Mouse (Mus musculus) liver, embryonic 14.5 days (tissue): ENCODE measurements at regions not wholly inside any gene's neighbourhood (a gene's known extent, or its start where the extent isn't known, plus 50 kb on each side); places are given as distances from the start of the nearest gene placed in this dataset.

Source experiments
- ATAC-seq: fragments of 200-750 bp; cut with Nextera tagmentation; 2 replicates; pipeline ENCODE4 v1.8.0; 2017; ENCODE audit warnings: moderate number of reproducible peaks, mild to moderate bottlenecking, moderate library complexity; ENCODE audit not compliant: insufficient read depth
- DNase-seq, 3 experiments: peaks; one replicate each; pipeline ENCODE4 v3.0.0-alpha.2; 2012 to 2013; ENCODE audit warnings: low read depth in 3 of 3, low spot score in 3 of 3
- H3K27ac ChIP-seq: fragments of 300-500 bp; sonication (generic); 2 replicates; pipeline ENCODE4 v1.5.1; 2014; ENCODE audit warnings: moderate library complexity, mild to moderate bottlenecking, control low read depth, inconsistent platforms
- H3K27me3 ChIP-seq: fragments of 300-500 bp; sonication (generic); 2 replicates; pipeline ENCODE4 v1.6.1; 2014; ENCODE audit warnings: mild to moderate bottlenecking, low read length, moderate library complexity; ENCODE audit not compliant: control insufficient read depth, insufficient read depth
- H3K36me3 ChIP-seq: fragments of 300-500 bp; sonication (generic); replicated peaks from 2 replicates; pipeline ENCODE4 v1.6.1; 2014; ENCODE audit warnings: low read depth; ENCODE audit not compliant: control insufficient read depth, insufficient read depth
- H3K4me1 ChIP-seq, 2 experiments: fragments of 200-500 bp in 1 of 2; fragments of 300-500 bp in 1 of 2; sonication (generic) in 1 of 2; replicated peaks; 2 replicates each; pipeline ENCODE4 v1.6.1; 2012 to 2014; ENCODE audit warnings: antibody characterized with exemption in 1 of 2, inconsistent platforms in 1 of 2, low read length in 1 of 2; ENCODE audit not compliant: control insufficient read depth in 2 of 2, insufficient read depth in 2 of 2
- H3K4me2 ChIP-seq: fragments of 300-500 bp; sonication (generic); 2 replicates; pipeline ENCODE4 v1.6.1; 2014; ENCODE audit warnings: low read depth, mild to moderate bottlenecking, control low read depth, moderate library complexity
- H3K4me3 ChIP-seq, 2 experiments: fragments of 200-500 bp in 1 of 2; fragments of 300-500 bp in 1 of 2; sonication (generic) in 1 of 2; 2 replicates each; pipeline ENCODE4 v1.5.1; 2012 to 2014; ENCODE audit warnings: low read depth in 2 of 2, low read length in 2 of 2, mild to moderate bottlenecking in 2 of 2, control low read depth in 1 of 2, inconsistent platforms in 1 of 2, moderate library complexity in 1 of 2; ENCODE audit not compliant: insufficient read depth in 1 of 2
- H3K9ac ChIP-seq: fragments of 300-500 bp; sonication (generic); replicated peaks from 2 replicates; pipeline ENCODE4 v1.6.1; 2014; ENCODE audit warnings: mild to moderate bottlenecking, control low read depth, moderate library complexity
- H3K9me3 ChIP-seq: fragments of 300-500 bp; sonication (generic); 2 replicates; pipeline ENCODE4 v1.6.1; 2016; ENCODE audit warnings: low read length, mixed read lengths; ENCODE audit not compliant: control insufficient read depth
- CTCF ChIP-seq: IDR thresholded peaks from 2 replicates; pipeline ENCODE4 v1.5.1; 2016; ENCODE audit warnings: antibody characterized with exemption, low read depth, control low read depth
- EP300 ChIP-seq: IDR thresholded peaks from 2 replicates; pipeline ENCODE4 v1.6.1; 2016; ENCODE audit warnings: antibody characterized with exemption, low read depth
- WGBS: fragments of 180-500 bp; shearing (Covaris S2); extraction: QIAGEN DNeasy Blood & Tissue Kit; methylation state at CpG from one replicate; pipeline ENCODE4 v1.1.7; 2014; ENCODE audit not compliant: insufficient replicate concordance; 5-methylcytosine and 5-hydroxymethylcytosine counted together

DNA sequence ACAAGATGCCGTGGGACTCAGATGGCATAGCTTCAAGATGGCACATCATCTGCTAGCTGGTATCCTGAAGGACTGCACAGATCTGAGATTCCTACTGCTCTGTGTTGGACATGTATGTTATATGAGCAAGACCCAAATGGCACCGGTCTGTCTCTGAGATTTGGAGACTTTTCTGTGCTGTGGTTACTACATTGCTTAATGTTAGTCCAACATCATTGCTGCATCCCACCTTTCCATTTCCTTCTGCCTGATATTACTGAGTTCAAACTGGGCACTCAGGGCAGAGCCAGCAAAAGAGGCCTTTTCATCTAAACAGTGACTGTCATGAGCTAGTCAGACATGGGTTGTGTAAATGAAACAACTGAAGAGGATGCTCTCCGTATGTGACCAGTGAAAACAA lies 383.3 kb downstream of the Rps24 start:
- TF ChIP-seq EP300: no peak
- no peak for TF ChIP-seq CTCF
- H3K4me3 ChIP-seq: no peak overlapping the region

DNA sequence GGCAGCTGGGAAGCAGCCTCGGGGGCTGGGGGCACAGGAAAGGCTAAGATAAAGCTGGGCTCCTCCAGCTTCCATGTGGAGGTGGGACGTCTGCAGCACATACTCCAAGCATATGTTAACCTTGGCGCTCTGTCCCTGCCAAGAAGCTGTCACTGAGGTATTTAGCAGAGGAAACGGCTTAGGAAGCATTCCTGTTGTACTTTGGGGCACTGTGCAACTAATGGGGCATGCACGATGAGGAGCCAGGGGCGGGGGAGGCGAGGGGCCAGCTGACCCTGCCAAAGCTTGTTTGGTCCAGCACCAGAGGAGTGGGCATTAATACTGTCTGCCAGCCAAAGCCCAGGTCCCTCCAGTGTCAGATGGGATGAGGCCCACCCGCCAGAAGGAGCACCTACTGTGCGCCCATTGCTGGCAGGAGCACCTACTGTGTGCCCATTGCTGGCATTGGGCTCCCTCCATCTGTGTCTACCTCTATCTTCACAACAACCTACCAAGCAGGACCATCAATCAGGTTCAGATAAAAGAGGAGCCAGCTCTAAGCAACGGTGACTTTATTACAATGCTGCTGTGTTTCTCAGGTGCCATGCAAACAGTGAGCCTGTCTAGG lies 384.6 kb downstream of the Rps24 start:
- WGBS: 56% methylated on average over 10 of the region's 10 CpGs
- Histone ChIP-seq H3K4me1 (no peaks in the 10 kb centered on the region), H3K4me3 (no peak overlapping the region), H3K9me3 (no peaks in the 10 kb centered on the region), H3K9ac (no peak overlapping the region), H3K36me3 (no peaks in the 10 kb centered on the region), H3K4me2 (no peak overlapping the region), H3K27ac (no peak overlapping the region), H3K27me3 (no peaks in the 10 kb centered on the region)
- TF ChIP-seq EP300 (no peak), CTCF (no peak)
- DNase-seq: no peak
- ATAC-seq: no peak

More for the DNA sequence above, 383.3 kb downstream of the Rps24 start:
- Histone ChIP-seq H3K4me1 (no peaks in the 10 kb centered on the region), H3K9me3 (no peaks in the 10 kb centered on the region), H3K27me3 (no peaks in the 10 kb centered on the region), H3K4me2 (no peak overlapping the region), H3K36me3 (no peaks in the 10 kb centered on the region), H3K9ac (no peak overlapping the region), H3K27ac (no peak overlapping the region)
- DNase-seq (no peak), ATAC-seq (no peak)
- WGBS: 69% methylated on average over 3 of the region's 3 CpGs

DNA sequence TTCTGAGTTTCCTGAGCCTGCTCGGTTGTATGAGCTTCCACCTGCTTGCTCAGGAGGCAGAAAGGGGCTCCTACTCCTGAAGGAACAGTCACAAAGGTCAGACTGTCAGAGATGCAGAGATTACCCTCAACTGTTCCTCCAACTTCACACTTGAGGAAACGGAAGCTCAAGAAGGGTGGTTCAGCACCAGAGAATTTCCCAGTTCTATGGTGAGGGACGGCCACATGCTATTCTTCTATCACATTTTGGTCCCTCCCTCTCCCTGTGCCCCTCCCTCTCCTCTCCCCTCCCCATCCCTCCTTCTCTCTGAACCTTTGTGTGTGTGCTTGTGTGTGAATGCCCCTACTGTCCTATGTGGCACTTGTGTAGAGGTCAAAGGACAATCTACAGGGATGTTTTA lies 386.0 kb downstream of the Rps24 start:
- H3K4me1 ChIP-seq: no peaks in the 10 kb centered on the region
- H3K27ac ChIP-seq: no peak overlapping the region
- H3K36me3 ChIP-seq: no peaks in the 10 kb centered on the region
- WGBS: 29% methylated on average over 3 of the region's 3 CpGs
- no peak for TF ChIP-seq EP300
- no peak for TF ChIP-seq CTCF
- ATAC-seq: no peak
- DNase-seq: no peak
- no peak overlapping the region for H3K9ac ChIP-seq
- H3K9me3 ChIP-seq: no peaks in the 10 kb centered on the region
- no peak overlapping the region for H3K4me3 ChIP-seq
- H3K4me2 ChIP-seq: no peak overlapping the region
- H3K27me3 ChIP-seq: no peaks in the 10 kb centered on the region

DNA sequence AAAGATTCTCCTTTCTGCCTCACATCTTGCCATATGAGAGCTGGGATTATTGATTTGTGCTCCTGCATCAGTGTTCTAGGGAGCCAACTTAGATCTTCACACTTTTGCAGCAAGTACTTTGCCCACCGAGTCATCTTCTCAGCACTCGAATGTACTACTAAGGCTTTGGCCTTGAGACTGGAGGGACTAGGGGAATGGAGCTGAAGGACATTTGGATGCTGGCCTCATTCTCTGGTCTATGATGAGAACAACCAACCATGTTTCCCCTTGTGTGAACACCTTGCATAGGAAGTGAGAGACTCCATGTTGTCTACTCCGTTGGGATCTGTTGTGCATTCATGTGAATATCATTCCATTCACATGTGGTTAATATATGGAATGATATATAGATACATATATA lies 386.5 kb downstream of the Rps24 start:
- Histone ChIP-seq H3K4me2 (no peak overlapping the region), H3K4me3 (no peak overlapping the region), H3K27me3 (no peaks in the 10 kb centered on the region), H3K9ac (no peak overlapping the region), H3K9me3 (no peaks in the 10 kb centered on the region), H3K4me1 (no peaks in the 10 kb centered on the region), H3K36me3 (no peaks in the 10 kb centered on the region), H3K27ac (no peak overlapping the region)
- TF ChIP-seq EP300: no peak
- TF ChIP-seq CTCF: no peak
- 66% methylated on average over 3 of the region's 3 CpGs for WGBS
- DNase-seq (no peak), ATAC-seq (no peak)

DNA sequence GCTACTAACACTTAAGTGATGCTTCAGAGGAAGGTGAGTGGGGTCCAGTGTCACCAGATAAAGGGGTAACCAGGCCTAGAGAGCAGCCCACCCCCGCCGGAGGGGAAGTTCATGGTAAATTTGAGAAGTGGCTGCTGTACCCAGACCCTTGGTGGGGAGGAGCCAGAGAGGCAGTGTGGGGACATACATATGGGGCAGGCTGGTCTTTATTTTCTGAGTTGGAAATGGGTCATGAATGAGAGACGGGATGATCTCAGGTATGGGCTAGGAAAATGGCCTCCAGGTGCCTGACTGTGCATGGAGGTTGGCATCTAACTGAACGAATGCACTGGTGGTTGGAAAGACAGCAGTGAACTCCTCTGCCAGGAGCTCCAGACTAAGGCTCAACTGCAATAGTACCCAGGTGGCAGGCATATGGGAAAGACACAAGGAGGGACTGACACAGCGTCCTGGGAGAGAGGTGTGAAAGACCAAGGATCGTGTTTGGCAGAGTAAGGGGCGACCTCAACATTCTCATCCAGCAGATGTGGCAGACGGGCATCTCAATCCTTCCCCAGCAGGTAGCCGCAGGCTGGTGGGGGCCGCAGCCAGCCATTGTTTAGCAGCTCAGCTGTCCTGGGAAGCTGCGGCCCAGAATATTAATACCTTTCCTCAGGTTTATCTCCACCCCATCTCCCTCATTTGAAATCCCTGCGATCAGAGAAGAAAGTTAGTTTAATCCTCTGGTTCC lies 387.7 kb downstream of the Rps24 start:
- Histone ChIP-seq H3K9ac (no peak overlapping the region), H3K4me3 (no peak overlapping the region), H3K36me3 (no peaks in the 10 kb centered on the region), H3K27me3 (no peaks in the 10 kb centered on the region), H3K4me1 (no peaks in the 10 kb centered on the region), H3K27ac (no peak overlapping the region), H3K9me3 (no peaks in the 10 kb centered on the region), H3K4me2 (no peak overlapping the region)
- WGBS: 59% methylated on average over 12 of the region's 12 CpGs
- no peak for DNase-seq
- no peak for ATAC-seq
- TF ChIP-seq CTCF: no peak
- no peak for TF ChIP-seq EP300
